Mouse (Mus musculus): ENCODE measurements around the gene Ctxn2. TPM values are rescaled to one million over a fixed set of nuclear protein-coding genes. Genes with fewer than 3 reads are reported as not detected.

The Ctxn2 gene
- total and polyA plus RNA-seq, 3 experiments: not detected

DNA sequence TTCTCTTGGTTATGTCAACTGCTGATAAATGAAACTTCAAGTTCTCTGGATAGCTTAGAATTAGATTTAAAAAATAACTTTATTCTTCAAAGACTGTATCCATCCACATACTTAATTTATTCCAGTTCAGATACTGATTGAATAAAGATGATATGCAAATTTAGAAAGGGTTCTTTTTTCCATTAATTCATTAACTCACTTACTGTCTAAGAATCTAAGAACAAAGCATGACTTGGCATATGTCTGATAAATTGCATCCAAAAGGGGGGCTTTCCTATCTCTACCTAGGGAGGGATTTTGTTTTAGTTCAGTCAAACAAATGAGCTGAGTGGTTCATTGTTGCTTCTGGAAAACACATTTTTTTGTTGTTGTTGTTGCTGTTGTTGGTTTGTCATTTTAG, 5.8 kb downstream of the Ctxn2 start:
- Histone ChIP-seq H3K36me3 (replicated peaks in 1 of 2; ENCODE audit: control insufficient read depth in 1 of 2, insufficient read depth in 1 of 2, low read length in 1 of 2) (no peaks in the 10 kb centered on the region), H3K4me1 (ENCODE audit: control insufficient read depth in 1 of 2, insufficient read depth in 2 of 2) (no peaks in the 10 kb centered on the region), H3K79me2 (replicated peaks; ENCODE audit: control insufficient read depth, extremely low read depth, insufficient read depth, poor library complexity, severe bottlenecking) (no peaks in the 10 kb centered on the region), H3K9ac (ENCODE audit: insufficient read depth, low read depth) (no peak overlapping the region), H3K4me3 (replicated peaks in 1 of 3; ENCODE audit: low read depth in 2 of 3, low read length in 2 of 3, poor library complexity in 1 of 3) (no peak overlapping the region), H3K9me3 (replicated peaks; ENCODE audit: low read length) (no peaks in the 10 kb centered on the region), H3K4me2 (ENCODE audit: insufficient read depth, low read depth, poor library complexity, severe bottlenecking) (no peak overlapping the region), H3K27me3 (replicated peaks) (no peaks in the 10 kb centered on the region), H3K27ac (ENCODE audit: insufficient read depth, low read depth) (no peak overlapping the region)
- TF ChIP-seq ZMIZ1 (IDR thresholded peaks at IDR 0.05; ENCODE audit: low read depth, low read length): no peak
- TF ChIP-seq UBTF (IDR thresholded peaks at IDR 0.05; ENCODE audit: low read depth, low read length): no peak
- TF ChIP-seq MXI1 (IDR thresholded peaks at IDR 0.05; ENCODE audit: low read depth, low read length): no peak
- TF ChIP-seq SIN3A (IDR thresholded peaks at IDR 0.05; ENCODE audit: low read length): no peak
- no peak for TF ChIP-seq NELFE (IDR thresholded peaks at IDR 0.05; ENCODE audit: low read depth, low read length)
- no peak for TF ChIP-seq ETS1 (conservative IDR thresholded peaks at IDR 0.05; ENCODE audit: low read depth, low read length)
- no peak for TF ChIP-seq PAX5 (IDR thresholded peaks at IDR 0.05; ENCODE audit: low read length)
- no peak for TF ChIP-seq JUN (IDR thresholded peaks at IDR 0.05; ENCODE audit: insufficient read depth, low read depth, low read length)
- no peak for TF ChIP-seq USF1 (IDR thresholded peaks at IDR 0.05; ENCODE audit: low read depth, low read length)
- no peak for TF ChIP-seq SMC3 (IDR thresholded peaks at IDR 0.05; ENCODE audit: low read depth, low read length)
- no peak for TF ChIP-seq MYC (IDR thresholded peaks at IDR 0.05; ENCODE audit: low read depth, low read length)
- no peak for TF ChIP-seq MAFK (IDR thresholded peaks at IDR 0.05; ENCODE audit: insufficient replicate concordance, low read length)
- TF ChIP-seq RCOR1 (conservative IDR thresholded peaks at IDR 0.05; ENCODE audit: low read depth, low read length): no peak
- TF ChIP-seq GABPA (IDR thresholded peaks at IDR 0.05; ENCODE audit: insufficient replicate concordance, low read depth, low read length): no peak
- TF ChIP-seq MAX (IDR thresholded peaks at IDR 0.05; ENCODE audit: low read length): no peak
- in situ Hi-C loops (cut with MboI; ENCODE audit: low pct_ligation_motif_present, low pct_unique_long_range_greater_than_20kb, low sequenced_read_pairs): no loop called here
- dilution Hi-C loops (cut with MboI; ENCODE audit: extremely low pct_ligation_motif_present, extremely low pct_unique_long_range_greater_than_20kb, low sequenced_read_pairs): no loop called here
- DNase-seq (ENCODE audit: extremely low read depth): no peak

DNA sequence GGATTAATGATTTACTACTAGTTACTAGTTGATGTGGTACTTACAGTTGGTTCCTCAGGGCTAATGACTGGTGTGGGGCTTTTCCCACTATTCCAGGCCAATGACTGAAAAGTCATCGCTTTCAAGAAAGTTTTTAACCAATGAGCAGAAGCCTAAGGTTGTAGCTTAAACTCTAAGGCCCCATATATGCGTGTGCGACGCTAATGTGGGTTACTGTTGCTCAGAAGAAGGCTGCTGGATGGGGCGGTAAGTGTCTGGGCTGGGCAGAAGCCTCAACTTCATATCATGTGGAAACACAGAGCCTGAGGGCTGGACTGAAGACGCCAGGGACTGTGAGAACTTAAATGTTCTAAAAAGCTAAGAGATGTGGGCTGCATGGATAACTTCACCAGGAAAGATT, 15.9 kb downstream of the Ctxn2 start, which contains the start of gene Slc12a1:
Slc12a1 (plus strand) TSS at position 118 of the 400 bp plus-strand sequence.
- in situ Hi-C loops (cut with MboI; ENCODE audit: low pct_ligation_motif_present, low pct_unique_long_range_greater_than_20kb, low sequenced_read_pairs) (no loop called here), dilution Hi-C loops (cut with MboI; ENCODE audit: extremely low pct_ligation_motif_present, extremely low pct_unique_long_range_greater_than_20kb, low sequenced_read_pairs) (no loop called here)
- Histone ChIP-seq H3K9ac (ENCODE audit: insufficient read depth, low read depth) (no peak within 1 kb of the TSS), H3K79me2 (replicated peaks; ENCODE audit: control insufficient read depth, extremely low read depth, insufficient read depth, poor library complexity, severe bottlenecking) (no peaks in the 10 kb centered on the region), H3K4me3 (replicated peaks in 1 of 3; ENCODE audit: low read depth in 2 of 3, low read length in 2 of 3, poor library complexity in 1 of 3) (no peak within 1 kb of the TSS), H3K9me3 (replicated peaks; ENCODE audit: low read length) (peaks cover 2% of the 10 kb centered on the region), H3K36me3 (replicated peaks in 1 of 2; ENCODE audit: control insufficient read depth in 1 of 2, insufficient read depth in 1 of 2, low read length in 1 of 2) (no peaks in the 10 kb centered on the region), H3K4me1 (ENCODE audit: control insufficient read depth in 1 of 2, insufficient read depth in 2 of 2) (no peaks in the 10 kb centered on the region), H3K4me2 (ENCODE audit: insufficient read depth, low read depth, poor library complexity, severe bottlenecking) (no peak within 1 kb of the TSS), H3K27ac (ENCODE audit: insufficient read depth, low read depth) (no peak within 1 kb of the TSS), H3K27me3 (replicated peaks) (no peaks in the 10 kb centered on the region)
- no peak for DNase-seq (ENCODE audit: extremely low read depth)
- TF ChIP-seq JUND (conservative IDR thresholded peaks at IDR 0.05; ENCODE audit: low read depth, low read length): no peak
- TF ChIP-seq GABPA (IDR thresholded peaks at IDR 0.05; ENCODE audit: insufficient replicate concordance, low read depth, low read length): no peak
- no peak for TF ChIP-seq POLR2AphosphoS2 (IDR thresholded peaks at IDR 0.05; ENCODE audit: low read depth, low read length)
- no peak for TF ChIP-seq CTCF (conservative IDR thresholded peaks at IDR 0.05 in 1 of 2, IDR thresholded peaks at IDR 0.05 in 1 of 2; ENCODE audit: low read depth in 2 of 2, low read length in 2 of 2)
- no peak for TF ChIP-seq MXI1 (IDR thresholded peaks at IDR 0.05; ENCODE audit: low read depth, low read length)
- TF ChIP-seq MAX (IDR thresholded peaks at IDR 0.05; ENCODE audit: low read length): no peak
- TF ChIP-seq IRF4 (IDR thresholded peaks at IDR 0.05; ENCODE audit: low read depth, low read length): no peak
- no peak for TF ChIP-seq MEF2A (IDR thresholded peaks at IDR 0.05; ENCODE audit: borderline replicate concordance, low read depth, low read length)
- no peak for TF ChIP-seq RCOR1 (conservative IDR thresholded peaks at IDR 0.05; ENCODE audit: low read depth, low read length)
- no peak for TF ChIP-seq MAFK (IDR thresholded peaks at IDR 0.05; ENCODE audit: insufficient replicate concordance, low read length)
- no peak for TF ChIP-seq MAZ (IDR thresholded peaks at IDR 0.05; ENCODE audit: low read depth, low read length)
